Mouse (Mus musculus) cerebral cortex, adult 2 months (tissue): ENCODE measurements around the gene Atg2b.

Experiments used
- WGBS: fragments of 180-500 bp; shearing (Covaris S2); methylation state at CpG from one replicate; pipeline ENCODE4 v1.1.7; 2018; 5-methylcytosine and 5-hydroxymethylcytosine counted together

Atg2b gene

DNA sequence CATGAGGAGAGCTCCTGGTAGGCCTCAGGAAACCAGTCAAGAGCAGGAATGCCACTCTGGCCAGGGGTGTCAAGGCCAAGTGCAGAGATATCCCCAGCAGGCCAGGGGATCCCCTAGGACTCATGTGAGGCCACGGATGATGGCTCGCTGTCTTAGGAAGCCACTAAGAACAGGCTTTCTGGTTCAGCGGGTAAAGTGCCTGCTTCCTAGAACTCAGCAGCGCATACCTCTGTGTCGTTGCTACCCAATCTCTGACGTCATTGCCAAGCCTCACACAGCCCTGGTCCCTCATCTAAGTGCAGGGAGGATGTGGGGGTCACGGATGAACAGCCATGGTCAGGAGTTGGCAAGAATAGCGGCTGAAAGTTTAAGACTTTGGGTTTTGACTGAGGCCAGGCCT is 87.9 kb downstream of the Atg2b start:
- WGBS = 94% methylated on average over 8 of the region's 8 CpGs

DNA sequence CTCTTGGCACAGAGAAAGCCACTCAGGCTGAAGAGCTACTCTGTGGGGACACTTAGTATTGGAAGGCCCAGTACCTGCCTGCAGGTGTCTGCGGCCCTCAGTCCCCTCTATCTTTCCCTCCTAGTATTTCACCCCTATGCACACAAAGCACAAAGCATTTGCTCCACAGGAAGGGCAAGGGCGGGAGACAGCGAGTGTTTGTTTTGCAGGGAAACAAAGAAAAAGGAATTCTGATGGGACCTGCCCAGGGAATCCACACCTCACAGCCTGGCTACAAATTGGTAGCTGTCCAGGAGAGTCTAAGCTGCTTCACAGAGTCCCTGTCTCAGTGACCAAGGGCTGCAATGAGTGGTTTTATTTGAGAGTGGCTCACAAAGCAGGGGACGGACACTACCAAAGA is 91.5 kb downstream of the Atg2b start:
- 75% methylated on average over 4 of the region's 4 CpGs for WGBS

DNA sequence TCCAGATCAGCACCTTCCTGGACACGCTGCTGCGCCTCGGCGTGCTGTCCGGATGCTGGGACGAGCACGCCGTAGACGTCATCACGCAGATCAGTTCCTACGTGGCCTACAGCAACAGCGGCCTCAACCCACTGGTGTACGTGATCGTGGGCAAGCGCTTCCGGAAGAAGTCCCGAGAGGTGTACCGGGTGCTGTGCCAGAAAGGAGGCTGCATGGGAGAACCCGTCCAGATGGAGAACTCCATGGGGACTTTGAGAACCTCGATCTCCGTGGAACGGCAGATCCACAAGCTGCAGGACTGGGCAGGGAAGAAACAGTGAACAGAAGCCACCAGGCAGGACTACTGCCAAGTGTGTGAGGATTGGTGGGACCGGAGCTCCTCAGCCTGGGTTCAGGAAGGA is 92.7 kb downstream of the Atg2b start:
- WGBS = 96% methylated on average over 23 of the region's 23 CpGs

DNA sequence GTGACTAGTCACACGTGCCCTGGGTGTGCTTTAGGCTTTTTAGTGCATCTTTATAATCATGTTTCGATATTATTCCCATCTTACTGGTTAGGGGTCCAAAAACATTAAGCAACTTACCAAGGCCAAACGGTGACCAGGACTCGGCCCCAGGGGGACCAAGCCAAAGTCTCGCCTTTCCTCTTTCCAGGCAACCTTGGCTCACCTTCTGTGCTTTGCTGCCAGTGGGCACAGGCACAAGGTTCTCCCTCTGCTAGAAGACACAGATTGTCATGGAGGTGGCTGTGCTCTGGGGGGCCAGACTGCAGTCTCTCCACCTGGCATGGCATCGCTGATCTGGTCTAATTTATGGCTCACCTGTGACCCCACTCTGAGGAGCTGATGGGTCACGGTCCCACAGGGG is 94.2 kb downstream of the Atg2b start:
- 89% methylated on average over 7 of the region's 7 CpGs for WGBS

DNA sequence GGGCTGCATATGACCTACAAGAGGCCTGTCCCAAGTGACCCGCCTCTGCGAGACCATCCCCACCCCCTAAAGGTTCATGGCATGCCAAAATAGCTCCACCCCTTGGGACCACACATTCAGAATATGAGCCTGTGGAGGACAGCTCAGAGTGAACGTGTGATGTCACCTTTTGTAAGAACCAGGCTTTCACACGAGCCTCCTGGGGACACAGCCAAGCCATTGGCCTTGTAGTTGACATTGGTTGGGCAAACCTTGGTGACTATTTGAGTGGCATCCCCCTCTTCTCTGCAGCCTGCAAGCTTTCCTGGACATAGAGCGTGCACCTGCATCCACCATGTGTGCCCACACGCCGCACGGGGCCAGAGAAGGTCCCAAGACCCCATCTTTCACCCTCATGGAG is 97.5 kb downstream of the Atg2b start:
- WGBS = 86% methylated on average over 8 of the region's 8 CpGs

DNA sequence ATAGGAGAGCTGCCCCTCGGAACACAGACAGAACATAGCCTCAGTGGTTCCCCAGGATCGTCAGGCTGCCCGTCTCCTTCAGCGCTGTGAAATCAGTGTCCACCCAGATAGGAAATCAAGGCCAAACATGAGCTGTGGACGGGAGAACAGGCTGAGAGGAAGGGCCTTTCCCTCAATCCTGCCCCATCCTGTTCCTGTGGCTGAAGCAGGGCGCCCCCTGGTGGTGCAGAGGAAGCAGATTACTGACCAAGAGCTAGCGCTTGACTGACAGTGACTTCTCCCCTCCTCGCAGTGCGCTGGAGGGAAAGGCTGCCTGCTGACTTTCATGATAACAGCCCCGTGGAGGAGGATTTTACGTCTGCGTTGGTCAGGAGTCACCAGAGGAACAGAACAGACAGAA is 100.2 kb downstream of the Atg2b start:
- WGBS = 46% methylated on average over 12 of the region's 12 CpGs

DNA sequence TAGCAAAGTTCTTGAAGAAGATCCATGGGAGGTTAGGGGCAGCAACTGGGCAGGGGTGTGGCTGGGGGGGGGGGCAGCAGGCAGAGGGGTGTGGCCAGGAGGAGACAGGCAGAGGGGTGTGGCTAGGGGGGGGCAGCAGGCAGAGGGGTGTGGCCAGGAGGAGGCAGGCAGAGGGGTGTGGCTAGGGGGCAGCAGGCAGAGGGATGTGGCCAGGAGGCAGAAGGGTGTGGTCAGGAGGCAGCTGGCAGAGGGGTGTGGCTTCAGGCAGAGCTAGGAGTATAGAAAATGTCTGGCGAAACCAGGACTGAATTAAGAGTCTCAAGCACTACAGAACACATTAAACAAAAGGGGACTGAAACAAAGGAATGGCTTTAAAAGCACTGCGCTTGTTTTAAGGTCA is 101.5 kb downstream of the Atg2b start:
- 53% methylated on average over 2 of the region's 2 CpGs for WGBS

DNA sequence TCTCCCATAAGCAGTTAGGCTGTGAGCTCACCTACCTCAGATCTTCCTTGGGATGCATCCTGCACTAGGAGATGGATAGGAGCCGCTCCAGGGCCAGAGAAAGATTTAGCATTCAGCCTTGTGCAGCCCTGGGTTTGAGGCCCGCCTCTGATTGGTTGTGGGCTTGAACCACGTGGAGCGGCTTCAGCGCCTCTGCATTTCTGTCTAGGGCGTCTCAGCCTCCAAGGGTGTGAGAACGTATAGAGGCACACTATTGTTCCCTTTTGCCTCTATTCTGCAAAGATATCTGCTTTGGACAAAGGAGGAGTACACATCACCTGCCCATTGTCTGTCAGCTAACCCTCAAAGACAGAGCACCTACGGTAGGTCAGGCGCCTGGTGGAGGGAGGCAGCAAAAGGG is 102.5 kb downstream of the Atg2b start:
- 90% methylated on average over 9 of the region's 9 CpGs for WGBS

DNA sequence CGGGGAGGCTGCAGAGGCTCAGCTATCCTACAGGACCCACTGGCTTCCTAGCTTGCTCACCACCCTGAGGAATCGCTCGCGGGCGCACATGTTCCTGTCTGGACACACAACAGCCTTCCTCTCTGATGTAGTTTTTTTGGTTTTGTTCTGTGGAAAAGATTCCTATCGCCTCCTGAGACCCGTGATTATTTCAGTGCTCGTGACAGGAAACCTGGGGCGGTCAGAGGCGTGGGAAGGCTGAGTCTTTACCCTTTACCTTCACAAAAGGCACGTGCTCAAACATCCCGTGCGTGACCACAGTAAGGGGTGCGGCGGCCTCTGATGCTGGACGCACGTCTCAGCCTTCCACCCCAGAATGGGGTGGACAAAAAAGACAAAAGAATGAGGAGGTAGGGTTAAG is 104.5 kb downstream of the Atg2b start:
- whole genome bisulfite sequencing = 86% methylated on average over 17 of the region's 17 CpGs

DNA sequence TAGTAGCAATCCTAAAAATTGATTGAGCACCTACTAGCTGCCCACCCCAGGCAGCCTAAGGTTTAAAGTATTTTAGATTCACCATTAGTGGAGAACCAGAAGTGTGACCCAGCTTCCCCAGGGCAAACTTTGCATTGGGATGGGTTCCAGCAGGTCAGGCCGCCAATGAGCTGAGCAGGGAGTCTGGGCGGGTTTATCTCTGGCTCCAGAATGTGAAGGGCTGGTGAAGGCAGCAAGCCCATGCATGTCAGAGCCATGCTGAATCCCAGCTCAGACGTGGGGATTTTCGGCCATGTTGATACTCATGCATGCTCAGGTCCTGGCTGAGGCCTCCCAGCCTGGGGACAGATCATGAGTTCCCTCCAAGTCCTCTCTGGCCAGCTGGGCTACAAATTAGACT is 110.7 kb downstream of the Atg2b start:
- WGBS = 93% methylated on average over 4 of the region's 4 CpGs

DNA sequence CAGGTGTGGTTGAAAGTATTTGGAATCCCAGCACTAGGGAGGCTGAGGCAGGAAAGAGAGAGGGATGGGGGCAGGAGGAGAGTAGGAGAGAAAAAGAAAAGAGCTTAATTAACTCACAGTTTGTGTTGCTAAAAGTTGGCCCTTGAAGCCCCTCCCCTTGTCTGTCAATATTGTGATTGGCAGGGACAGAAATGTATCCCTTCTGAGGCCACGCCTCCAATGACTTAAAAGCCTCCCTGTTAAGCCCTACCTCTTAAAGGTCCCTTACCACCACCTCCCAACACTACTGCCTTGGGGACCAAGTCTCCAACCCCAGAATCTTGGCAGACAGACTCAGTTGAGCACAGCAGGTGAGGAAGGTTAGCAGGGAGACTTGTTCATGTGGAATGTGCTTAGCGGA is 112.4 kb downstream of the Atg2b start:
- WGBS = 98% methylated on average over 2 of the region's 2 CpGs

DNA sequence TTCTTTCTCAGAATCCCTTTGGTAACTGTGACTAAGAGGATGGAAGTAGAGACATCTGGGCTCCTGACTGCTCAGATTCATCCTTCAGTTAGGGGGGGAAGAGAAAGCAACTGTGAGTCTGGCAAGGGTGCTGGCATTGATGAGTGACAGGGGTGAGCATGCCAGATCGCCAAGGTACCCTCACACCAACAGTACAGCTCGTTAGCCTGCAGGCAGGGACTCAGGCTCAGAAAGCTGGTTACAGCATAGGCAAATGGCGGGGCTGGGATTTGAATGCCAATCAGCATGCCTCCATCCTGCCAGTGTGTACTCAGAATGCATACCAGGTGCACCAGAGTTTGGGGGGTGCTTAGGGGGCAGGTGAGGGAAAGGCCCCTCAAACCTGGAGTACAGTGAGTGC is 113.1 kb downstream of the Atg2b start:
- WGBS = 59% methylated on average over 3 of the region's 3 CpGs
